Mouse (Mus musculus): ENCODE data around the gene Krt1.

Krt1 gene

GRCm38 (mm10) chr15:101850694-101851093 is at the start of gene Krt1:
Gene Krt1 (minus strand): TSS chr15:101850794.
- no peak for DNase-seq

DNA sequence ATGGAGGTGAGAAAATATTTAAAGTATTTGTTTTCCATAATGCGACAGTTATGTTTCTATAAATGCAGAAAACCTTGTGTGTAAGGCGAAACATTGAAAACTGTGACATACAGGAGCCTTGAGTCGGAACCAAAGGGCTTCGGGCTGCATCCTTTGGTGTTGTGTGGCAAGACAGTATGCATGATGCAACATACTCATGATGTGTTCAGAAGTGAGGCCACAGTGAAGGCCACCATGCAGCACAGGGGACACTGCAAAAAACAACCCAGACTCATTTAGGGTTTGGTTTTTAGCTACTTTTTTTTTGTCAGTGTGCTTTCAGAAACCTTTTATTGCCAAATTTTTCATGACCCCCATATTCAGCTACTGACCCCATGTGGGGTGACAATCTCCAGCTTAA is 44.6 kb upstream of the Krt1 start:
- DNase-seq, result no peak

DNA sequence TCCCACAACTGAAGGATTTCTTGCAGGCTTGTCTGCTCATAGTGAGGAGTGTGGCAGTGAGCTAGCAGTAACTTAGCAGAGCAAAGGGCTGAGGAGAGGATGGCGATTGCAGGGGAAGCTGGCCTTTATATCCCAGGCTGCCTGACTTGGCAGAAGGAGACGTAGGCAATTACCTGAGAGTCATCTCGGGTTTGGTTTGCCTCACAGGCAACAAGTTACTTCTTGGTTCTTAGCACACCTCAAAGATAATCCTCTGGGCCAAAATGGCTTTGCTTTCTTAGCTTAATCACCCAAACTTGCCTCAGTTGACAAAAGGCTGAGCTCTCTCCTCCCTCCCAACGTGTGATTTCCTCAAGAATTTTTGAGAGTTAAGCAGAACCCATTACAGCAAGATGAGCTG is 42.2 kb upstream of the Krt1 start, which contains the start of gene Krt76:
Krt76 (minus strand) TSS at position 101 of the 400 bp plus-strand sequence.
- no peak for DNase-seq

DNA sequence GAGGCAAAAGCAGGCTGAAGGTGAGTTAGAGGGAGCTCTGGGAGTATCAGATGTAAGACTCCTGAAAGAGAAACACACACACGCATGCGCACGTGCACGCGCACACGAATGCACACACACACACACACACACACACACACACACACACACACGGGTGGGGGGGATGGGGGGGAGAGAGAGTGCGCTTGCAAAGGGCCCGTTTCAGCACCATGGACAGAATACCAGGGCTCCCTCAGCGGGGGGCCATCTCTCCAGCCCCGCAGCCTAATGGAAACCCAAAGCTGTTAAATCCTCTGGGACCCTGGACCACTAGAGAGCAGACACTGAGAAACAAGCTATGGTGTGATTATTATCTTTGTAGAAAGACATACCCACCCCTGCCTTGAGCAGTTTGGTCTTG is 29.2 kb upstream of the Krt1 start:
- DNase-seq, result no peak

GRCm38 (mm10) chr15:101878041-101878440 is 27.4 kb upstream of the Krt1 start:
- DNase-seq, result no peak

DNA sequence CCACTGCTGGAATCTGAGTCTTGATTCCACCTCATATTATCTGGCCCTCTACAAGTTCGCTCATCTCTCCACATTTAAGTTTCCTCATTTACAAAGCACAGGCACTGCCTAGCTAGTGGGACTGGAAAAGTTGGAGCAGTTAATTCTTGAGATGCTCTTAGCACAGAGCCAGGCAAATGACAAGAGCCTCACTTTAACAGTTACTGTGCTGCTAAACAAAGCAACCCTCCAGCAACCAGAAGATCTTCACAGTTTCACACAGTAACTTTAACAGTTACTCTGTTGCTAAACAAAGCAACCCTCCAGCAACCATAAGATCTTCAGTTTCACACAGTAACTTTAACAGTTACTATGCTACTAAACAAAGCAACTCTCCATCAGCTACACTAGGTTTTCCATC is 23.8 kb upstream of the Krt1 start:
- no peak for DNase-seq

DNA sequence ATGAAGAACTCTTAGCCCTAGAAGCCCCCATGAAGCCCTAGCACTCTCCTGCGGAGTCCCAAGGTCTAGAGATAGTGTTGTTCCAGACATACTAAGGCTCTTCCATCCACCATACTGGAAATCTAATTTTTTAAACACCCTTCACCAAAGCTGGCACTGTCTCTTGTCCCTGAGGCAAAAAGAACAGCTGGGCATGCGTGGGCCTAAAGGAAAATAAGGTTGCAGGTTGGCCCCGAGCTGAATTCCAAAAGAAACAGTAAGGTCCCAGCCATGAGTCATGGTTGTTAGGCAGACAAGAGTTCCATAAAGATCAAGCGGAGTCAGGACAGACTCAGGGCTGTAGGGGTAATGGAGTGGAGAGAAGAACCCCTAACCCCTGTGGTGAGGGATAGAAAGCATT is 22.6 kb upstream of the Krt1 start:
- no peak for DNase-seq

- no peak for DNase-seq
Measured at GRCm38 (mm10) chr15:101869431-101869830, 18.8 kb upstream of the Krt1 start, which contains the start of gene Krt77. Gene Krt77 (minus strand): TSS chr15:101869705.

- no peak for DNase-seq
Measured at GRCm38 (mm10) chr15:101866754-101867153, 16.2 kb upstream of the Krt1 start.

- no peak for DNase-seq
Measured at GRCm38 (mm10) chr15:101860421-101861130, 10.0 kb upstream of the Krt1 start.

GRCm38 (mm10) chr15:101859735-101860170 is 9.2 kb upstream of the Krt1 start:
- DNase-seq, result no peak

GRCm38 (mm10) chr15:101858673-101859425 is 8.3 kb upstream of the Krt1 start:
- no peak for DNase-seq

DNA sequence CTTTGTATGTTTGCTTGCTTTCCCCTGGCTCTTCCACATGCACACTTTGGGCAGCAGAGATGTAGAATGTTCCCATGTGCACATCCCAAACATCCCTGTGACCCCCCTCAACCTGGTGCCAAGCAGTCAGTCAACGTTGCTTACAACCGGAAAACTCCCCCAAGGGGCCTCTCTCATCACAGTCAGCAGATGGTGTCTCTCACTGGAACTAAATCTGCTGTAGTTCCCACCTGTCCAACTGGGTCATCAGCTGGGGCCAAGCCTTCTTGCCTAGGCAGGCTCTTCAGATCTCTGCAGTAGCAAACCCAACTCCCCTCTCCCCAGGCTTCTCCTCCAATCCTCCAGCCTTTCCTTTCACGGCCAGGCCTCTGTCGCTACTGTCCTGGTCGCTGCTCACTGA is 6.1 kb upstream of the Krt1 start:
- peak; percentile 31 for DNase-seq

- no peak for DNase-seq
Measured at GRCm38 (mm10) chr15:101855732-101856131, 5.1 kb upstream of the Krt1 start.

DNA sequence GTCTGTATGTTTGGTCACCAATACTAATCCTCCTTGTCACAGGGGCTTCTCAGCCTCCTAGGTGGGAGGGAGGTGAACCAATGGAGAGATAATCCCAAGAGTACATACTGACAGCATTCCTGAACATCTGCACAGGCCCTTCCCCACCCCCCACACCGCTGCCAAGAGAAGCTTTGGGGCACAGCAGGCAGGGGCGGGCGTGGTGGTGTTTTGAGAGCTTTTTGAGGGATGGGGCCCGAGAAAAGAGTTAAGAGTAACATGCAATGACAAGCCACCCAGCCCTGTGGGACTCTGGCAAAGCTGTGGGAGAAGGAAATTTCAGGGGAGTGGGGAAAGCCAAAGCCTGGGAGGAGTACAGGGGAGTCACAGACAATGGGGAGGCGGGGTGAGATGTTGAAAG is 3.7 kb upstream of the Krt1 start:
- no peak for DNase-seq

- DNase-seq, result no peak
Measured at GRCm38 (mm10) chr15:101852571-101852970, 2.0 kb upstream of the Krt1 start.

- no peak for DNase-seq
Measured at GRCm38 (mm10) chr15:101845971-101846403, 4.6 kb downstream of the Krt1 start.

- no peak for DNase-seq
Measured at GRCm38 (mm10) chr15:101843192-101843591, 7.4 kb downstream of the Krt1 start.

- no peak for DNase-seq
Measured at GRCm38 (mm10) chr15:101834784-101835328, 15.7 kb downstream of the Krt1 start.

- no peak for DNase-seq
Measured at GRCm38 (mm10) chr15:101833131-101833530, 17.5 kb downstream of the Krt1 start.

- DNase-seq, result no peak
Measured at GRCm38 (mm10) chr15:101829441-101829840, 21.2 kb downstream of the Krt1 start.

DNA sequence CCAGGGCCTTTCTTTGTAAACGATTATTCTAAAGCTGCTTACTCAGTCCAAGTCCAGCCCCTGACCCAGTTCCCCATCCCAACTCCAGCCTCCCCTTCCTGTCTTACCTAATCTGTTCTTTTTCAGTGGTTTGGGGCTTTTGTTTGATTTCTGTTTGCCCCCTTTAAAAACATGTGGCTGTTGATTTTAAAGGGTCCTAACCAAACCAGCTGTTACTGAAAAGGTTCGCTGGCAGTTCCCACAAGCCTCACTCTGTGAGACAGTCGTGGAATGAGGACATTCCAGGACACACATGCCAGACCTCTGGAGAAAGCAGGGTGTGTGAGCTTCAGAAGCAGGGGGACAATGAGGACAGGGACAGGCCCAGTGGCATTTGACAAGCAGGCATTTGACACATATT is 28.8 kb downstream of the Krt1 start:
- DNase-seq, result no peak

DNA sequence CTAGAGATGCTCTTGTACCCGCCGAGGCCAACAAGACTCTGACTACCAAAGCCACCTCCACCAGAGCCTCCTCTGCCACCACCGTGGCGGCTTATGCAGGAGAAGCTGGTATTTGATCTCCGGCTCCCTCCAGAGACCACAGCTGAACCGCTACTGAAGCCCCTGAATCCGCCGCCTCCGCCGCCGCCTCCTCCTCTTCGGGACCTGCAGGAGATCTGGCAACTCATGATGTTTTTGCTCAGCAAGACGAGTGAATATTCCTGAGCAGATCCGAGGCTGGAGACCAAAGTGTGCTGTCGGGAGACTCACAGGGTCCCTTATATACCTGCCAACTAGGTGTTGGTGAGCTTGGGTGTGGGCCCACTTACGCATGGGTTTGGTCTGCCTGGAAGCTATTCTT is 32.7 kb downstream of the Krt1 start, which contains the start of gene Krt2:
Krt2 (minus strand) TSS at position 295 of the 400 bp plus-strand sequence.
- no peak for DNase-seq
